Mouse (Mus musculus): ENCODE results near the gene Grid2ip.

The Grid2ip gene

GRCm38 (mm10) chr5:143356686-143357388, at the start of gene Grid2ip:
Gene Grid2ip (plus strand): TSS chr5:143357338.
- DNase-seq = no peak

DNA sequence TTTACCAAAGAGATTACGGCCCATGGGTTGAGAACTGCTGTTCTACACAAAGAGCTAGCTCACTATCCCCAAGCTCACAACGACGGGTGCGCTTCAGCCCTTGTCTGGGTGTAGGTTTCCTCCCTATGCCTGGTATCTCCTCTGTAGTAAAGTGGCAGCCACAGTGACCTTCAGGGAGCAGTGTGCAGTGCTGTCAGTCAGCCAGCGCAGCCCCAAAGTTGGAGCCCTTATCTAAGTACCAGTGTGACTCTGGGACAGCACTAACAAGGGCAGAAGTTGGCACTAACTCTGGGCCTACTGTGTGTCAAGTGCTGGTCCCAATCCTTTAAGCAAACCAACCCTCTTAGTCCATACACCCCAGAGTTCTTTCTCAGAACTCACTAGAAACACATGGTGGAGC, 48.3 kb upstream of the Grid2ip start:
- no peak for DNase-seq

DNA sequence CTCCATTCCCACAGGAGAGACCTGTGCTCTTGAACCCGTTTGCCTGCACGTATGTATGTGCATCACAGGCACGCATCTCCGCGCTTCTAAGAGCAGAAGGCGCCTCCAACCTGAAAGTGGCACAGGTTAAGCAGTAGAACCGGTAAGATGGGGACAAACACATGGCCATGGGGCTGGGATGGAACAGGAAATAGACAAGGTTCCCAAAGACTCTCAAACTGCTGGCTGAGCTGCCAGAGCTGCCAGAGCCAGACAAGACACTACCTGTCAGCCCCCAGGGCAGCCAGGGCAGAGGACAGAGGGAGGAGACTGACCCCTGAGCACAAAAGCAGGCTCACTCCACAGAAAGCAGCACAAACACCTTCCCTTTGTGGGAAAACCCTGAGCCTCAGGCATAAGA, 47.2 kb upstream of the Grid2ip start:
- DNase-seq = no peak

- peak; percentile 86 to 92 for DNase-seq
These were observed 45.3 kb upstream of the Grid2ip start for GRCm38 (mm10) chr5:143311886-143312285.

DNA sequence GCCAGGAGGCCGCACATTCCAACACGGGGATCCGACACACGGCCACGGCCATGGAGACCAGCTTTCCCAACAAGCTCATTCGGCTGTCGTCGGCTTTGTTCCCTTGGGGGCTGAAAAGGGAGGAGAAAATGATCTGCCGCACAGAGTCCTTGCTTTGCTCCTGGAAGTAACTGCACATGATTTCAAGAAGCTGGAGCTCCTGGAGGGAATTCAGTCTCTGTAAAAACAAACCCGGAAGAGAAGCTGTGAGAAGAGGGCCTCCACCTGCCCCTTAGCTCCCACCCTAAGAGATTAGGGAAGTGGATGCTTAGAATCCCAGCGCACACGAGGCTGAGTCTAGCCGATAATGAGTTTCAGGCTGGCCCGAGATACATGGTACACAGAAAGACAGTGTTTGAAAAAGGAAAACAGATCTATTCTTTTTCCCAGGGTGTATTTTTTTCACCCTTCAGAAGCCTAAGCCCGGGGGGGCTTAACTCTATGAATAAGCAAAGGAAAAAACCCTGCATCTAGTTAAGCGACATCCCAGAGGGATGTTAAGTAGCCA, 42.9 kb upstream of the Grid2ip start:
- no peak for DNase-seq

DNA sequence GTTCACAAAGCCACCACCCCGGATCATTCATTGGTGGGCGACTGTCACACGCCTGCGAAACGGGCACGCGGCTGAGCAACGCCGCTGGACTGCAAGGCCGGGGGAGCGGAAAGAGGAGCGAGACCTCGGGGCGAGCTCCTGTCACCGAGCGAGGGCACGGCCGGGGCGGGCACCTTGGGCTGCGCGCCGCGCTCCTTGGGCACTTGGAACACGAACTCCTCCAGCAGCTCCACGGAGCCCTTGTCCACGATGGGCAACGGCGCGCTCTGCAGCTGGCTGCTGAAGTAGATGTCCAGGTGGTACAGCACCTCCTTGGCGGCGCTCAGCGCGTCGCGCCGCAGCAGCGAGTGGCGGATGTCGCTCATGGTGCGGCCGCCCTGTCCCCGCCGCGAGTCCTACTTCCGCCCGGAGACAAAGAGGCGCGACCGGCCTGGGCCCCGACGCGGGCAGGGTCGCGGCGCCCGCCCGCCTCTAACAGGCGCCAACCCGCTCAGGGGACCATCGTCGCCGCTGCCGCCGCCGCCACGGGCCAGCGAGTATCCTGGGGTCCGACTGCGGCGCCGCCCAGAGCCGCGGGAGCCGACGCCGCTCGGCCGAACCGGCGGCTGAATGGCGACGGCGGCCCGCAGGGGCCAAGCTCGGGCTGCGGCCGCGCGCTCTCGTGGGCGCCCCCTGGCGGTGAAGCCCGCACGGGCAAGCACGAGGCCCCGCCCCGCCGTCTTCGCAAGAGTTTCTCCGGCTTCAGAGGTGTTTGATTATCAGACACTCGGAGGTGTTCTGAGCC, 42.2 kb upstream of the Grid2ip start, which contains the start of gene E130309D02Rik:
E130309D02Rik (minus strand) TSS at position 631 of the 784 bp plus-strand sequence.
- DNase-seq = peak; percentile 90 to 92

- no peak for DNase-seq
These were observed 41.6 kb upstream of the Grid2ip start for GRCm38 (mm10) chr5:143315514-143315888.

DNA sequence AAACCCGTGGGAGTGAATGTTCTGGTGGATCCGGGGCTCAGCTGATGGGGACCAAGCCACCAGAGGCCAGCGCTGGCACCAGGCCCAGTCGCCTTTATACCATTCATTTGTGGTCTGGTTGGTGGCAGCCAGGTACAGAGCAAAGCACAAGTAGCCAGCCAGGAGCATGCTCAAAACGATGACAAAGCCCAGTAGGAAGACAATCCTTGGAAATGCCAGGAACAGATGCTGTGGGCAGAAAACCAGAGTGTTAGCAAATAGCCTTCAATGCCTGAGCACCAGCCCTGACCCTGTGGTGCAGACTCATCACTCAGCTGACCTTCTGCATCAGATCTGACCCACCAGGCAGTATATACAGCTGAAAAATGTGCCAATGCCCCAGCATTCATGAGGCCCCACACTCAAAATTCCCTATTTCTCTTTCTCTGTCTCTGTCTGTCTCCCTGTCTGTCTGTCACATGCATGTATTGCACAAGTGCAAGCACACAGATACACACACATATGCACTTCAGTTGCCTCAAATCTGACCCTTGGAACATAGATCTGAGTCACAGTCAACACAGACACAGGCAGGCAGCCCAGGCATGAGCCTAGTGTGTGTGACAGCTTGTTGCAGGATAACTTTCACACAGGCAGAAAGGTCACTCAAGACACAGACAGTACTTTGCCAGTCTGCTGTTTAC, 40.4 kb upstream of the Grid2ip start:
- DNase-seq = peak in 1 of 2 experiments; percentile 26

DNA sequence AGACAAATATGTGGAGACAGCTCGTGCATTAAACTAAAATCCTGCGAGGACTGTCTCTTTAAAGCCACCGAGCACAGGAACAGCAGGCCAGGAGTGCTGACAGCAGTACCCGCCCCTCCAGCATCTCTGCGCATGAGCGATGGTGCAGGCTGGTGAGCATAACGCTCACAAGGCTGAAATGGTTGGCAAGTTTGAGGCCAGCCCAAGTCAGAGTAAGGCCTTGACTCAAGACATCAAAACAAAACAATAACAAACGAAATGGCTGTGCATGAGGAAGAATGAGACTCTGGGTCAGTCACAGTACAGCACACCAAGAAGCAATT, 39.9 kb upstream of the Grid2ip start:
- peak; percentile 59 to 79 for DNase-seq

DNA sequence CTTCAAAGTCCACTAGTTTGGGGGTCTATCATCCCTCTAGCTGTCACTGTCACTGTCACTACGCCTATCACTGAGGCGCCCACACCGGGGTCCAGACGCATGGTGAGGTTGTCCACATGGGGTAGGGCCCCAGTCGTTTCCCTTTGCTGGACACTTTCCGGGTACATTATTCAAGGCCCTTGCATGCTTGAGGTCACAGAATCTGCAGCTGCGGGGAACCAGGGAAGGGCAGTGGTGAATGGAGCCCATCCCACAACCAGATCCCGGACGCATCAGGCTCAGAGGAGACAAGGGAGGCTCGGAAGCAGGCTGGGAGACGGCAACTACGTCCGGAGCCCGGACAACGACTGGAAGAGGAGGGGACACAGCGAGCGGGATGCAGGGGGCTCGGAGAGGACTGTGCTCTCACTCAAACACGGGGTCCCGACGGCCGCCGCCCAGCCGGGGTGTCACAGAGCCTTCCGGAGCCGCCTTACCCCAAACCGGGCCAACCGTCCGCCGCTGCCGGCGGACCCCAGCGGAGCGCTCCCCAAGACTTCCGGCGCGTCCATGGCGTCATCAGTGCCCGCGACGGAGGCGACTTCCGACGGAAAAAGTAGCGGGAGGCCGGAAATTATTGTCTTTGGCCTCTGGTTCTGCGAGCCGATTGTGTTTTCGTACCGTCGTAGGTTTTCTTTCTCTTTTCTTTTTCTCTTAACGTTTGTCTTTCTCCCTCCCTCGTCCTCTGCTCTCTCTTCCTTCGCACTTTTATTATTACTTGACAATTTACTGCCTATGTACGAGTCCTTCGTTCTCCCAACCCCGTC, 28.2 kb upstream of the Grid2ip start, which contains the start of gene Zdhhc4:
Zdhhc4 (minus strand) TSS at position 567 of the 806 bp plus-strand sequence.
- peak; percentile 93 to 95 for DNase-seq

DNA sequence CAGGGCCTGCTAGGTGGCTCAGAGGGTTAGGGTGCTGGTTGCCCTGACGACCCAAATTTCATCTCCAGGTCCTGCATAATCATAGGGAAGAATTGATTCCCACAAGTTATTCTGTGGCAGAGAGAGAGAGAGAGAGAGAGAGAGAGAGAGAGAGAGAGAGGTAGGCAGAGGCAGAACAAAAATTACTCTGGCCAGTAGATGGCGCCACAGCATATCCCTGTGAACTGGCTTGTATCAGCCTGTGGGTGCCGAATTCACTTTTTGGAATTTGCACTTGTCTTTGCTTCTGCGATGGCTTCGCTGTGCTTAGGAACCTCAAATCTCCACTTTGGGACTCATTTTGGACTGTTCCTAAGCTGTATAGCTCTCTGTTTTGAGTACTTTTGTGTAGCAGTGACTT, 23.3 kb upstream of the Grid2ip start:
- DNase-seq = peak; percentile 73 to 90

DNA sequence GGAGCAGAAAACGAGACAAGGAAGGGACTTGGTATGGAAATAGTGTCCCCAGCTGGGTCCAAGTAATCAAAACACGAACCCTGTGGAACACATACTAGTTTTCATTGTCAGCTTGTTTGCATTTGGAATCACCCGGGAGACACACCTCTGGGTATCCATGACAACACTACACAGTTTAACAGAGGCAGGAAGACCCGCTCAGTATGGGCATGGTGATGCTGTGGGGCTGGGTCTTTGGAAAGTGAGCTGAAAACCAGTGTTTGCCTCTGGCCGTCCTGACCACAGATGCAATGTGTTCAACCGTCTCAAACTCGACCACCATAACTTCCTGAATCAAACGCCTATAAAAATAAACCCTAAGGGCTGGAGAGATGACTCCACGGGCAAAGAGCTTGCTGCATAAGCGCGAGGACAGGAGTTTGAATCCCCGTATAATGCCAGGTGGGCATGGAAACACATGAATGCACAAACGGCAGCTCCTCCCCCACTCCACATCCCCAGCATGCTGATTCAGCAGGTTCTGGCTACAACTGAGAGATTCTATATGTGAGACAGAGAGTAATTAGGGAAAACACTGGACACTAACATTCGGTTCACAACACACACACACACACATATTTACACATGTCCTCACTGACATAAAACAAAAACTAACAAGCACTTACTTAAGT, 22.6 kb upstream of the Grid2ip start:
- no peak for DNase-seq

GRCm38 (mm10) chr5:143335089-143335460, 22.1 kb upstream of the Grid2ip start:
- DNase-seq = no peak

DNA sequence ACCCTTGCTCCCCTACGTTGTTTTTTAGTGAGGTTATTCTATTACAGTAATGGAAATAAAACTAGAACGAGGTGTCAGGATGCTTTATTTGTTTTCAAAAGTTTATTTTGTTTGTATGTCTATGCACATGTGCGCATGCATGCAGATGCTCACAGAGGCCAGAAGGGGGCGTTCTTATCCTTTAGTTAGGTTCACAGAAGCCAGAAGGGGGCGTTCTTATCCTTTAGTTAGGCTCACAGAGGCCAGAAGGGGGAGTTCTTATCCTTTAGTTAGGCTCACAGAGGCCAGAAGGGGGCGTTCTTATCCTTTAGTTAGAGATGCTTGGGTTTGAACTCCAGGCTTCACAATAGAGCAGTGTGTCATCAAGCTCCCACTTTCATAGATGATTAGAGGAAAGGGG, 20.6 kb upstream of the Grid2ip start:
- DNase-seq = no peak

GRCm38 (mm10) chr5:143339603-143340002, 17.5 kb upstream of the Grid2ip start:
- DNase-seq = no peak

- DNase-seq = peak; percentile 60 to 68
These were observed 10.8 kb upstream of the Grid2ip start for GRCm38 (mm10) chr5:143346367-143346766.

GRCm38 (mm10) chr5:143356017-143356416, 1.1 kb upstream of the Grid2ip start:
- DNase-seq = no peak

- DNase-seq = no peak
These were observed 426 bp downstream of the Grid2ip start for GRCm38 (mm10) chr5:143357564-143357963.

GRCm38 (mm10) chr5:143359263-143359662, 2.1 kb downstream of the Grid2ip start:
- DNase-seq = no peak

GRCm38 (mm10) chr5:143360000-143360399, 2.9 kb downstream of the Grid2ip start:
- peak in 1 of 2 experiments; percentile 35 for DNase-seq

DNA sequence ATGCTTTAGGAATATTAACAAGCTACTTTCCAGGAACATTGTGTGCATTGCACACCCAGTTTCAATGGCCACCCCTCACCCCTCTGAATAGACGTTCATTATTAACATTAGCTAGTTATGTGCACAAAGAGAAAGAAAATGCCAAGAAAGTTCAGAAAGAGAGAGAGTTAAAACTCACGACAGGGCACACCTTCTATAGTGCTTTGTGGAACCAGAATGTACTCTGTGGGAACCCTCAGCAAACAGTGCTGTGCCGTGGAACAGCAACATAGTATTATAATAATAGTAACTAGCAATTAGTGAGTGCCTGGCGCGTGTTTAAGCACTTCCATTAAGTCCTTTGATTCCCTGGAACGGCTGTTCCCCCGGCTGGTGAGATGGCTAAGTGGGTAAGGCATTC, 4.3 kb downstream of the Grid2ip start:
- DNase-seq = no peak
